Mouse (Mus musculus) myocyte (in vitro differentiated cells): ENCODE data around the gene Zbp1. TPM values are rescaled to one million over a fixed set of nuclear protein-coding genes. Genes with fewer than 3 reads are reported as not detected.

Experiments used
- H3K27me3 ChIP-seq: one replicate; pipeline ENCODE4 v1.6.1; 2011; ENCODE audit not compliant: control insufficient read depth, insufficient read depth, insufficient read length
- H3K36me3 ChIP-seq: one replicate; pipeline ENCODE4 v1.6.1; 2011; ENCODE audit not compliant: control insufficient read depth, insufficient read depth
- H3K4me2 ChIP-seq: one replicate; pipeline ENCODE4 v1.6.1; 2011; ENCODE audit warnings: low read depth, control low read depth
- H3K4me3 ChIP-seq: one replicate; pipeline ENCODE4 v1.5.1; 2011; ENCODE audit warnings: mild to moderate bottlenecking, control low read depth, moderate library complexity
- H3K79me2 ChIP-seq: one replicate; pipeline ENCODE4 v1.6.1; 2011; ENCODE audit not compliant: control insufficient read depth, insufficient read depth
- H3ac ChIP-seq: one replicate; pipeline ENCODE4 v1.6.1; 2011; ENCODE audit not compliant: control insufficient read depth, insufficient read length
- CEBPB ChIP-seq: IDR thresholded peaks from 2 replicates; pipeline ENCODE4 v1.6.1; 2011; ENCODE audit warnings: mild to moderate bottlenecking, moderate library complexity; ENCODE audit not compliant: poor library complexity, insufficient read depth, severe bottlenecking
- E2F4 ChIP-seq: IDR thresholded peaks from one replicate; pipeline ENCODE4 v1.6.1; 2011; ENCODE audit warnings: mild to moderate bottlenecking, control low read depth, moderate library complexity; ENCODE audit not compliant: insufficient read depth
- MAX ChIP-seq: IDR thresholded peaks from one replicate; pipeline ENCODE4 v1.6.1; 2011; ENCODE audit warnings: low read depth, mild to moderate bottlenecking, control low read depth
- MYOD1 ChIP-seq, 3 experiments: IDR thresholded peaks; one replicate each; pipeline ENCODE4 v1.6.1; 2011; ENCODE audit warnings: control low read depth in 2 of 3, low read depth in 2 of 3, mild to moderate bottlenecking in 2 of 3, moderate library complexity in 1 of 3; ENCODE audit not compliant: insufficient read length in 2 of 3, control insufficient read depth in 1 of 3
- MYOG ChIP-seq, 3 experiments: IDR thresholded peaks; one replicate each; pipeline ENCODE4 v1.6.1; 2011; ENCODE audit warnings: control low read depth in 2 of 3, low read depth in 2 of 3, mild to moderate bottlenecking in 2 of 3; ENCODE audit not compliant: insufficient read length in 2 of 3, control insufficient read depth in 1 of 3, insufficient read depth in 1 of 3
- POLR2A ChIP-seq: IDR thresholded peaks from one replicate; pipeline ENCODE4 v1.6.1; 2011; ENCODE audit warnings: low read depth, mild to moderate bottlenecking, control low read depth, moderate library complexity; ENCODE audit not compliant: insufficient read length
- POLR2AphosphoS2 ChIP-seq: IDR thresholded peaks from one replicate; pipeline ENCODE4 v1.6.1; 2011; ENCODE audit warnings: low read depth, control low read depth; ENCODE audit not compliant: insufficient read length
- REST ChIP-seq: IDR thresholded peaks from one replicate; pipeline ENCODE4 v1.6.1; 2011; ENCODE audit warnings: mild to moderate bottlenecking, control low read depth, moderate library complexity; ENCODE audit not compliant: insufficient read depth, insufficient read length
- SRF ChIP-seq: IDR thresholded peaks from one replicate; pipeline ENCODE4 v1.6.1; 2011; ENCODE audit warnings: low read depth; ENCODE audit not compliant: control insufficient read depth, insufficient read length
- TCF12 ChIP-seq: IDR thresholded peaks from one replicate; pipeline ENCODE4 v1.6.1; 2011; ENCODE audit warnings: mild to moderate bottlenecking, control low read depth; ENCODE audit not compliant: poor library complexity, insufficient read depth, severe bottlenecking
- TCF3 ChIP-seq: IDR thresholded peaks from one replicate; pipeline ENCODE4 v1.6.1; 2011; ENCODE audit warnings: low read depth, control low read depth; ENCODE audit not compliant: insufficient read length
- USF1 ChIP-seq: IDR thresholded peaks from one replicate; pipeline ENCODE4 v1.6.1; 2011; ENCODE audit warnings: low read depth, mild to moderate bottlenecking, control low read depth, moderate library complexity
- polyA plus RNA-seq: library from polyadenylated mRNA; unstranded; fragments of >200 nt; fragmentation: generic; extraction: Trizol; gene quantifications from one replicate; pipeline ENCODE4 v1.2.1, GENCODE M21; 2012; ENCODE audit warnings: missing spikeins

Zbp1 gene
- polyA plus RNA-seq, 1 experiment = 1.1 TPM

GRCm38 (mm10) chr2:173209091-173209815 lies 9.5 kb downstream of the Zbp1 start:
- Histone ChIP-seq H3K4me2 (no peak overlapping the region), H3K36me3 (no peaks in the 10 kb centered on the region), H3K4me3 (no peak overlapping the region), H3K79me2 (no peaks in the 10 kb centered on the region), H3K27me3 (no peaks in the 10 kb centered on the region), H3ac (no peak overlapping the region)
- TF ChIP-seq CEBPB = no peak
- no peak for TF ChIP-seq POLR2A
- no peak for TF ChIP-seq REST
- TF ChIP-seq MYOD1 (IDR thresholded peaks at IDR 0.05; ENCODE audit: control insufficient read depth in 1 of 3, insufficient read length in 2 of 3, low read depth in 2 of 3) = no peak
- no peak for TF ChIP-seq POLR2AphosphoS2
- TF ChIP-seq MAX = no peak
- no peak for TF ChIP-seq USF1
- TF ChIP-seq TCF3 = no peak
- no peak for TF ChIP-seq E2F4
- TF ChIP-seq MYOG (IDR thresholded peaks at IDR 0.05; ENCODE audit: control insufficient read depth in 1 of 3, insufficient read depth in 1 of 3, insufficient read length in 2 of 3, low read depth in 2 of 3) = no peak
- no peak for TF ChIP-seq TCF12

- no peaks in the 10 kb centered on the region for H3K36me3 ChIP-seq
- no peak overlapping the region for H3ac ChIP-seq
- H3K27me3 ChIP-seq = no peaks in the 10 kb centered on the region
- H3K79me2 ChIP-seq = no peaks in the 10 kb centered on the region
- H3K4me3 ChIP-seq = no peak overlapping the region
- TF ChIP-seq POLR2A = no peak
- TF ChIP-seq SRF = no peak
- no peak for TF ChIP-seq USF1
- TF ChIP-seq MYOD1 (IDR thresholded peaks at IDR 0.05; ENCODE audit: control insufficient read depth in 1 of 3, insufficient read length in 2 of 3, low read depth in 2 of 3) = no peak
- TF ChIP-seq TCF3 = no peak
- TF ChIP-seq MAX = no peak
- TF ChIP-seq TCF12 = no peak
- TF ChIP-seq REST = no peak
- no peak for TF ChIP-seq POLR2AphosphoS2
- TF ChIP-seq MYOG (IDR thresholded peaks at IDR 0.05; ENCODE audit: control insufficient read depth in 1 of 3, insufficient read depth in 1 of 3, insufficient read length in 2 of 3, low read depth in 2 of 3) = no peak
- TF ChIP-seq CEBPB = no peak
- no peak for TF ChIP-seq E2F4
- H3K4me2 ChIP-seq = no peak overlapping the region
Measured at GRCm38 (mm10) chr2:173207051-173207450, 11.7 kb downstream of the Zbp1 start.

- TF ChIP-seq CEBPB = no peak
- TF ChIP-seq TCF12 = no peak
- no peak for TF ChIP-seq POLR2AphosphoS2
- TF ChIP-seq MYOG (IDR thresholded peaks at IDR 0.05; ENCODE audit: control insufficient read depth in 1 of 3, insufficient read depth in 1 of 3, insufficient read length in 2 of 3, low read depth in 2 of 3) = no peak
- TF ChIP-seq MYOD1 (IDR thresholded peaks at IDR 0.05; ENCODE audit: control insufficient read depth in 1 of 3, insufficient read length in 2 of 3, low read depth in 2 of 3) = no peak
- TF ChIP-seq USF1 = no peak
- no peak for TF ChIP-seq POLR2A
- no peak for TF ChIP-seq E2F4
- no peak for TF ChIP-seq SRF
- TF ChIP-seq MAX = no peak
Measured at GRCm38 (mm10) chr2:173205563-173206099, 13.1 kb downstream of the Zbp1 start.

GRCm38 (mm10) chr2:173204671-173205070 lies 14.1 kb downstream of the Zbp1 start:
- H3K4me3 ChIP-seq = no peak overlapping the region
- H3K27me3 ChIP-seq = peaks cover 4% of the 10 kb centered on the region
- no peak overlapping the region for H3ac ChIP-seq
- H3K79me2 ChIP-seq = no peaks in the 10 kb centered on the region
- H3K4me2 ChIP-seq = no peak overlapping the region
- TF ChIP-seq CEBPB (no peak), TCF12 (no peak), MYOD1 (IDR thresholded peaks at IDR 0.05; ENCODE audit: control insufficient read depth in 1 of 3, insufficient read length in 2 of 3, low read depth in 2 of 3) (no peak), SRF (no peak), MAX (no peak), POLR2A (no peak), E2F4 (no peak), TCF3 (no peak), MYOG (IDR thresholded peaks at IDR 0.05; ENCODE audit: control insufficient read depth in 1 of 3, insufficient read depth in 1 of 3, insufficient read length in 2 of 3, low read depth in 2 of 3) (no peak), REST (no peak), POLR2AphosphoS2 (no peak), USF1 (no peak)
- H3K36me3 ChIP-seq = no peaks in the 10 kb centered on the region

More at GRCm38 (mm10) chr2:173205563-173206099, 13.1 kb downstream of the Zbp1 start:
- H3K36me3 ChIP-seq = no peaks in the 10 kb centered on the region
- no peak overlapping the region for H3K4me2 ChIP-seq
- H3K27me3 ChIP-seq = peaks cover 4% of the 10 kb centered on the region
- no peak overlapping the region for H3ac ChIP-seq
- no peaks in the 10 kb centered on the region for H3K79me2 ChIP-seq
- H3K4me3 ChIP-seq = no peak overlapping the region
